1 mouse cellular context compared by ENCODE assay signal in the genomic region with DNA sequence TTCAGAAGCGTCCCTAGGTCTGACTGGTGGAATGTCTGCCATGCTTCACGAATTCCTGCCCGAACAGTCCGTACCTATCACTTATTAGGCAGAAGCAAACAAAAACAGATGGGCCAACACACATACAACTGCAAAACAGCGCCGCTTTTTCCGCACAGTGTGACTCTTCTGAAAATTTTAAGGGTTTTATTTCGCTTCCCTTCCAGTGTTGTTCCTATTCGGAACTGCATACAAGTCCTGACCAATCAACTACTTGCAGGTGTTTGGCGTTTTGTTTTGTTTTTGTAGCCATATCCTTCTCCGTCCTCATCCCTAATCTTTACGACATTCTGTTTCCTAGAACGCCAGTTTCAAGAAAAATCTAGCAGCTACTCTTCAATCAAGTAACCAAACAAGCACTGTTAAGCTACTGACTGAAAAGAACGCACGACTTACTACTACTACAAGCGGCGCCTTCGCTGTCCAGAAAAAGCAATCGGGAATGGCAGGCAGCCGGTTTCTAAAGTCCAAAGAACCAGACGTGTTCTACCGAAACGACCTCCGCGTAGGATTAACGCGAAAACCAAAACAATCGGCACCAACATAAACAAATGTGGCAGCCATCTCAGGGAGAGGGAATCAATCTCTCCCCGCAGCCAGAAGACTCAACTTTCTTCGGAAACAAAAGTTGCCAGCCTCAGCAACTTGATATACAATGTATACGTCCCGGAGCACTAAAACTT.
TF ChIP-seq lines count a peak whose summit lies in the region.

No protein-coding gene starts in this region.

TF ChIP-seq in MEL, 35 proteins besides CTCF, POLR2A, EP300 and RAD21 (continued from another document):
- TF ChIP-seq ETS1 (IDR thresholded peaks at IDR 0.05; ENCODE audit: low read depth, low read length), result 0 out of 2 replicates have a peak, but pooled peaks have one; percentile 45
- no peak for TF ChIP-seq JUND (IDR thresholded peaks at IDR 0.05; ENCODE audit: low read depth, low read length)
- TF ChIP-seq ZMIZ1 (IDR thresholded peaks at IDR 0.05; ENCODE audit: low read depth, low read length), result peak; percentile 40; the same call in 1 of the 2 replicates
- peak; percentile 87 for TF ChIP-seq MXI1 (IDR thresholded peaks at IDR 0.05; ENCODE audit: low read depth, low read length)
- peak; percentile 29; the same call in 1 of the 2 replicates for TF ChIP-seq NELFE (IDR thresholded peaks at IDR 0.05; ENCODE audit: low read depth, low read length)
- no peak for TF ChIP-seq USF2 (IDR thresholded peaks at IDR 0.05; ENCODE audit: borderline replicate concordance in 1 of 2, insufficient read depth in 1 of 2, low read depth in 1 of 2, low read length in 2 of 2)
- peak; percentile 37; the same call in 1 of the 2 replicates for TF ChIP-seq RCOR1 (IDR thresholded peaks at IDR 0.05; ENCODE audit: low read depth, low read length)
- TF ChIP-seq SMC3 (IDR thresholded peaks at IDR 0.05; ENCODE audit: low read depth, low read length), result no peak
- no peak for TF ChIP-seq KAT2A (conservative IDR thresholded peaks at IDR 0.05; ENCODE audit: low read depth, low read length)
- TF ChIP-seq POLR2AphosphoS5 (IDR thresholded peaks at IDR 0.05; ENCODE audit: borderline replicate concordance, low read depth, low read length), result no peak
- TF ChIP-seq E2F4 (IDR thresholded peaks at IDR 0.05; ENCODE audit: borderline replicate concordance, low read depth, low read length), result no peak
- TF ChIP-seq ZNF384 (IDR thresholded peaks at IDR 0.05; ENCODE audit: low read depth, low read length), result no peak
- TF ChIP-seq MAFK (IDR thresholded peaks at IDR 0.05; ENCODE audit: borderline replicate concordance, low read depth, low read length), result 0 out of 2 replicates have a peak, but pooled peaks have one; percentile 35
